Mouse (Mus musculus): ENCODE measurements around the gene Zfp366. TPM values are rescaled to one million over a fixed set of nuclear protein-coding genes. Genes with fewer than 3 reads are reported as not detected.

The Zfp366 gene
- 0.50 and 0.63 TPM in 2 replicates for polyA plus RNA-seq (2012; rRNA removed)

GRCm38 (mm10) chr13:99184155-99184886 is at the start of gene Zfp366:
Zfp366 (plus strand) TSS chr13:99184823.

Other genes starting within 250 kb of the Zfp366 start
- 0.16 TPM in 1 of 2 replicates, not detected in the other for gene 1700024P04Rik, start 200.3 kb upstream of the Zfp366 start, polyA plus RNA-seq (2012; rRNA removed)
- 12.3 and 12.8 TPM in 2 replicates for gene Ptcd2, start 159.9 kb downstream of the Zfp366 start, polyA plus RNA-seq (2012; rRNA removed)
- gene Mrps27, start 160.0 kb downstream of the Zfp366 start, polyA plus RNA-seq (2012; rRNA removed) = 16.1 and 17.8 TPM in 2 replicates

Data from liver, embryonic 18 days (tissue).